Mouse (Mus musculus): Measurements from ENCODE around the gene Epc2. TPM values are rescaled to one million over a fixed set of nuclear protein-coding genes. Genes with fewer than 3 reads are reported as not detected.
A peak's percentile ranks its signal among the peaks of the same experiment; 100 is the strongest.

Epc2 gene
- 10 to 100 TPM; 17.6 to 19.3 TPM for total RNA-seq (2021)
- 5.9 and 10.2 TPM in 2 replicates for polyA plus RNA-seq (2012; rRNA removed)
- long read RNA-seq, full-length matches to known transcripts = 1 of 4 reads
- long read RNA-seq, partial matches to known transcripts = 2 of 4 reads
- long read RNA-seq, other reads (novel, unspliced or antisense) = 1 of 4 reads

GRCm38 (mm10) chr2:49450931-49451636 lies at the start of gene Epc2:
Gene Epc2 (plus strand): TSS chr2:49451486.
- peak; percentile 89 to 91 for DNase-seq
- Histone ChIP-seq H3K36me3 (ENCODE audit: control insufficient read depth, insufficient read depth, low read length) (peaks cover 2% of the 10 kb centered on the region; the same call in 1 of the 2 replicates), H3K4me3 (peak within 1 kb of the TSS; percentile 88), H3K4me1 (ENCODE audit: control insufficient read depth, insufficient read depth, low read length) (peaks cover 6% of the 10 kb centered on the region; the same call in 1 of the 2 replicates), H3K27me3 (ENCODE audit: control insufficient read depth, insufficient read depth, low read length) (no peaks in the 10 kb centered on the region), H3K27ac (peak within 1 kb of the TSS; percentile 100), H3K79me2 (replicated peaks; ENCODE audit: control insufficient read depth, insufficient read depth, low read length) (peaks cover 2% of the 10 kb centered on the region; the same call in 1 of the 2 replicates), H3K9ac (ENCODE audit: low read depth, low read length) (peak within 1 kb of the TSS; percentile 99)
- TF ChIP-seq CTCF (IDR thresholded peaks at IDR 0.05) = 0 out of 2 replicates have a peak, but pooled peaks have one; percentile 6
- no peak for TF ChIP-seq EP300 (IDR thresholded peaks at IDR 0.05; ENCODE audit: insufficient read depth, low read depth, low read length)
- WGBS = under 1% methylated on average over 74 of the region's 88 CpGs
- intact Hi-C loops (cut with DNase I) = loop anchor here (5.0 kb wide), 2 partner anchors 46 to 81 kb away; no protein-coding TSS in a partner anchor

GRCm38 (mm10) chr2:49405954-49406353 lies 45.3 kb upstream of the Epc2 start:
- no peak for DNase-seq
- H3K27me3 ChIP-seq (ENCODE audit: control insufficient read depth, insufficient read depth, low read length) = no peaks in the 10 kb centered on the region
- H3K27ac ChIP-seq = no peak overlapping the region
- H3K36me3 ChIP-seq (ENCODE audit: control insufficient read depth, insufficient read depth, low read length) = no peaks in the 10 kb centered on the region
- intact Hi-C loops (cut with DNase I) = no loop called here
- TF ChIP-seq CTCF (IDR thresholded peaks at IDR 0.05) = no peak
- no peak for TF ChIP-seq POLR2A (IDR thresholded peaks at IDR 0.05; ENCODE audit: insufficient read depth, low read depth, low read length)
- no peak for TF ChIP-seq EP300 (IDR thresholded peaks at IDR 0.05; ENCODE audit: insufficient read depth, low read depth, low read length)
- WGBS = 31% methylated on average over 2 of the region's 2 CpGs
- H3K4me1 ChIP-seq (ENCODE audit: control insufficient read depth, insufficient read depth, low read length) = no peaks in the 10 kb centered on the region
- H3K4me3 ChIP-seq = no peak overlapping the region
- no peak overlapping the region for H3K9ac ChIP-seq (ENCODE audit: low read depth, low read length)
- H3K79me2 ChIP-seq (replicated peaks; ENCODE audit: control insufficient read depth, insufficient read depth, low read length) = no peaks in the 10 kb centered on the region

- Histone ChIP-seq H3K9ac (ENCODE audit: low read depth, low read length) (no peak overlapping the region), H3K4me1 (ENCODE audit: control insufficient read depth, insufficient read depth, low read length) (peaks cover 3% of the 10 kb centered on the region), H3K36me3 (ENCODE audit: control insufficient read depth, insufficient read depth, low read length) (no peaks in the 10 kb centered on the region), H3K79me2 (replicated peaks; ENCODE audit: control insufficient read depth, insufficient read depth, low read length) (no peaks in the 10 kb centered on the region), H3K27me3 (ENCODE audit: control insufficient read depth, insufficient read depth, low read length) (no peaks in the 10 kb centered on the region), H3K27ac (no peak overlapping the region), H3K4me3 (no peak overlapping the region)
- intact Hi-C loops (cut with DNase I) = no loop called here
- TF ChIP-seq EP300 (IDR thresholded peaks at IDR 0.05; ENCODE audit: insufficient read depth, low read depth, low read length) (no peak), POLR2A (IDR thresholded peaks at IDR 0.05; ENCODE audit: insufficient read depth, low read depth, low read length) (no peak), CTCF (IDR thresholded peaks at IDR 0.05) (no peak)
- 57% methylated on average over 5 of the region's 5 CpGs for whole genome bisulfite sequencing
- peak in 1 of 2 experiments; percentile 11 for DNase-seq
Observed at GRCm38 (mm10) chr2:49411685-49412084, 39.6 kb upstream of the Epc2 start.

- H3K36me3 ChIP-seq (ENCODE audit: control insufficient read depth, insufficient read depth, low read length) = no peaks in the 10 kb centered on the region
- no peaks in the 10 kb centered on the region for H3K79me2 ChIP-seq (replicated peaks; ENCODE audit: control insufficient read depth, insufficient read depth, low read length)
- no peak overlapping the region for H3K9ac ChIP-seq (ENCODE audit: low read depth, low read length)
- H3K27ac ChIP-seq = no peak overlapping the region
- WGBS = 81% methylated on average over 6 of the region's 6 CpGs
- intact Hi-C loops (cut with DNase I) = no loop called here
- H3K4me3 ChIP-seq = no peak overlapping the region
- peaks cover 3% of the 10 kb centered on the region for H3K4me1 ChIP-seq (ENCODE audit: control insufficient read depth, insufficient read depth, low read length)
- H3K27me3 ChIP-seq (ENCODE audit: control insufficient read depth, insufficient read depth, low read length) = no peaks in the 10 kb centered on the region
- TF ChIP-seq EP300 (IDR thresholded peaks at IDR 0.05; ENCODE audit: insufficient read depth, low read depth, low read length) (no peak), CTCF (IDR thresholded peaks at IDR 0.05) (no peak), POLR2A (IDR thresholded peaks at IDR 0.05; ENCODE audit: insufficient read depth, low read depth, low read length) (no peak)
- no peak for DNase-seq
Observed at GRCm38 (mm10) chr2:49412576-49412975, 38.7 kb upstream of the Epc2 start.

- Histone ChIP-seq H3K4me3 (no peak overlapping the region), H3K4me1 (ENCODE audit: control insufficient read depth, insufficient read depth, low read length) (peaks cover 3% of the 10 kb centered on the region), H3K79me2 (replicated peaks; ENCODE audit: control insufficient read depth, insufficient read depth, low read length) (no peaks in the 10 kb centered on the region), H3K36me3 (ENCODE audit: control insufficient read depth, insufficient read depth, low read length) (no peaks in the 10 kb centered on the region), H3K9ac (ENCODE audit: low read depth, low read length) (no peak overlapping the region), H3K27me3 (ENCODE audit: control insufficient read depth, insufficient read depth, low read length) (no peaks in the 10 kb centered on the region), H3K27ac (no peak overlapping the region)
- TF ChIP-seq CTCF (IDR thresholded peaks at IDR 0.05) = no peak
- no peak for TF ChIP-seq EP300 (IDR thresholded peaks at IDR 0.05; ENCODE audit: insufficient read depth, low read depth, low read length)
- TF ChIP-seq POLR2A (IDR thresholded peaks at IDR 0.05; ENCODE audit: insufficient read depth, low read depth, low read length) = no peak
- 38% methylated on average over 3 of the region's 3 CpGs for WGBS
- intact Hi-C loops (cut with DNase I) = no loop called here
- no peak for DNase-seq
Observed at GRCm38 (mm10) chr2:49415868-49416267, 35.4 kb upstream of the Epc2 start.

- Histone ChIP-seq H3K4me1 (ENCODE audit: control insufficient read depth, insufficient read depth, low read length) (peaks cover 3% of the 10 kb centered on the region), H3K27me3 (ENCODE audit: control insufficient read depth, insufficient read depth, low read length) (no peaks in the 10 kb centered on the region), H3K36me3 (ENCODE audit: control insufficient read depth, insufficient read depth, low read length) (no peaks in the 10 kb centered on the region), H3K79me2 (replicated peaks; ENCODE audit: control insufficient read depth, insufficient read depth, low read length) (no peaks in the 10 kb centered on the region), H3K9ac (ENCODE audit: low read depth, low read length) (no peak overlapping the region), H3K27ac (no peak overlapping the region), H3K4me3 (no peak overlapping the region)
- TF ChIP-seq POLR2A (IDR thresholded peaks at IDR 0.05; ENCODE audit: insufficient read depth, low read depth, low read length) (no peak), EP300 (IDR thresholded peaks at IDR 0.05; ENCODE audit: insufficient read depth, low read depth, low read length) (no peak), CTCF (IDR thresholded peaks at IDR 0.05) (no peak)
- peak in 1 of 2 experiments; percentile 26 for DNase-seq
- intact Hi-C loops (cut with DNase I) = no loop called here
- WGBS = 48% methylated on average over 10 of the region's 10 CpGs
Observed at GRCm38 (mm10) chr2:49417018-49417604, 34.2 kb upstream of the Epc2 start.
